Mouse (Mus musculus) cerebellum, adult 2 months (tissue): ENCODE results near the gene Zfp709. TPM values are rescaled to one million over a fixed set of nuclear protein-coding genes. Genes with fewer than 3 reads are reported as not detected.
"Not testable (repeated sequence)": the region's sequence is repeated elsewhere in the genome, so short reads cannot be mapped to it uniquely, and the experiment has no call there.

Experiments
- DNase-seq, 2 experiments: peaks; one replicate each; pipeline ENCODE4 v3.0.0; 2021
- H3K27ac ChIP-seq: fragments of 200-500 bp; 2 replicates; pipeline ENCODE4 v1.5.1; 2012; ENCODE audit warnings: low read length, control low read depth, inconsistent platforms; ENCODE audit not compliant: insufficient read depth
- H3K27me3 ChIP-seq: fragments of 200-500 bp; 2 replicates; pipeline ENCODE4 v1.6.1; 2012; ENCODE audit warnings: inconsistent platforms, mild to moderate bottlenecking, low read length, moderate library complexity; ENCODE audit not compliant: control insufficient read depth, insufficient read depth
- H3K4me1 ChIP-seq: fragments of 200-500 bp; 2 replicates; pipeline ENCODE4 v1.6.1; 2011; ENCODE audit warnings: low read length; ENCODE audit not compliant: control insufficient read depth, insufficient read depth
- H3K4me3 ChIP-seq: fragments of 200-500 bp; replicated peaks from 2 replicates; pipeline ENCODE3; 2011; ENCODE audit warnings: mild to moderate bottlenecking, low read depth, low read length, control low read depth; ENCODE audit not compliant: insufficient read depth
- CTCF ChIP-seq: fragments of 200-500 bp; IDR thresholded peaks from 2 replicates; pipeline ENCODE4 v1.5.1; 2011; ENCODE audit warnings: low read depth, mild to moderate bottlenecking, control low read depth, low read length, moderate library complexity, borderline replicate concordance; ENCODE audit not compliant: insufficient read depth
- POLR2A ChIP-seq: fragments of 200-500 bp; IDR thresholded peaks from 2 replicates; pipeline ENCODE4 v1.6.1; 2011; ENCODE audit warnings: low read length, control low read depth, borderline replicate concordance; ENCODE audit not compliant: insufficient read depth
- WGBS: fragments of 180-500 bp; shearing (Covaris S2); methylation state at CpG from one replicate; pipeline ENCODE4 v1.1.7; 2018; 5-methylcytosine and 5-hydroxymethylcytosine counted together
- polyA plus RNA-seq: library from polyadenylated mRNA; depleted of rRNA; stranded (reverse); fragments of >200 nt; gene quantifications from 2 replicates; pipeline ENCODE4 v1.2.3, GENCODE M21; 2012; rRNA removed

Gene Zfp709
- 3.5 and 4.1 TPM in 2 replicates for polyA plus RNA-seq

GRCm38 (mm10) chr8:71881618-71882274 is at the start of gene Zfp709:
Zfp709 (plus strand) TSS chr8:71882019.
- H3K4me1 ChIP-seq = no peaks in the 10 kb centered on the region
- H3K27ac ChIP-seq = peak within 1 kb of the TSS; percentile 81
- no peak for TF ChIP-seq CTCF
- peak; percentile 52; the same call in 1 of the 2 replicates for TF ChIP-seq POLR2A
- H3K4me3 ChIP-seq = peak within 1 kb of the TSS; percentile 90
- WGBS = 3% methylated on average over 45 of the region's 45 CpGs
- DNase-seq = peak; percentile 82 to 85
- H3K27me3 ChIP-seq = no peaks in the 10 kb centered on the region; the same call in 1 of the 2 replicates

GRCm38 (mm10) chr8:71838207-71838606 is 43.6 kb upstream of the Zfp709 start:
- WGBS = 76% methylated on average over 4 of the region's 4 CpGs
- DNase-seq, H3K4me1 ChIP-seq, H3K4me3 ChIP-seq, H3K27ac ChIP-seq, H3K27me3 ChIP-seq: not testable (repeated sequence)

GRCm38 (mm10) chr8:71841201-71841817 is 40.5 kb upstream of the Zfp709 start:
- not testable (repeated sequence) for DNase-seq, H3K27me3 ChIP-seq, H3K4me1 ChIP-seq, H3K27ac ChIP-seq, H3K4me3 ChIP-seq
- WGBS = 87% methylated on average over 3 of the region's 3 CpGs

- H3K4me1 ChIP-seq, H3K4me3 ChIP-seq, DNase-seq, H3K27ac ChIP-seq, H3K27me3 ChIP-seq: not testable (repeated sequence)
- WGBS = 71% methylated on average over 2 of the region's 2 CpGs
Measured at GRCm38 (mm10) chr8:71842476-71842875, 39.3 kb upstream of the Zfp709 start.

GRCm38 (mm10) chr8:71844453-71844852 is 37.4 kb upstream of the Zfp709 start:
- H3K27ac ChIP-seq, DNase-seq, H3K4me3 ChIP-seq, H3K4me1 ChIP-seq, H3K27me3 ChIP-seq: not testable (repeated sequence)
- WGBS = 50% methylated on average over 1 of the region's 1 CpGs

GRCm38 (mm10) chr8:71845993-71846483 is 35.8 kb upstream of the Zfp709 start:
- 90% methylated on average over 1 of the region's 1 CpGs for WGBS
- H3K27me3 ChIP-seq, H3K27ac ChIP-seq, H3K4me1 ChIP-seq, H3K4me3 ChIP-seq, DNase-seq: not testable (repeated sequence)

- H3K27me3 ChIP-seq, H3K4me1 ChIP-seq, H3K4me3 ChIP-seq, DNase-seq, H3K27ac ChIP-seq: not testable (repeated sequence)
- 87% methylated on average over 2 of the region's 2 CpGs for WGBS
Measured at GRCm38 (mm10) chr8:71846745-71847144, 35.1 kb upstream of the Zfp709 start.

GRCm38 (mm10) chr8:71851014-71851413 is 30.8 kb upstream of the Zfp709 start:
- not testable (repeated sequence) for H3K27ac ChIP-seq, H3K27me3 ChIP-seq, DNase-seq, H3K4me3 ChIP-seq, H3K4me1 ChIP-seq
- 72% methylated on average over 1 of the region's 1 CpGs for WGBS

GRCm38 (mm10) chr8:71853360-71853759 is 28.5 kb upstream of the Zfp709 start:
- H3K4me1 ChIP-seq, H3K27ac ChIP-seq, DNase-seq, H3K4me3 ChIP-seq, H3K27me3 ChIP-seq: not testable (repeated sequence)

GRCm38 (mm10) chr8:71856630-71857328 is 25.0 kb upstream of the Zfp709 start:
- H3K27ac ChIP-seq, H3K4me3 ChIP-seq, DNase-seq, H3K27me3 ChIP-seq, H3K4me1 ChIP-seq: not testable (repeated sequence)
- WGBS = 81% methylated on average over 9 of the region's 10 CpGs

GRCm38 (mm10) chr8:71857364-71857763 is 24.5 kb upstream of the Zfp709 start:
- not testable (repeated sequence) for DNase-seq, H3K4me3 ChIP-seq, H3K27me3 ChIP-seq, H3K4me1 ChIP-seq, H3K27ac ChIP-seq
- WGBS = 61% methylated on average over 2 of the region's 2 CpGs

- not testable (repeated sequence) for H3K27me3 ChIP-seq, H3K4me1 ChIP-seq, DNase-seq, H3K27ac ChIP-seq, H3K4me3 ChIP-seq
- 81% methylated on average over 1 of the region's 1 CpGs for WGBS
Measured at GRCm38 (mm10) chr8:71861551-71861950, 20.3 kb upstream of the Zfp709 start.
